Mouse (Mus musculus): Measurements from ENCODE around the gene Rnf8. TPM values are rescaled to one million over a fixed set of nuclear protein-coding genes. Genes with fewer than 3 reads are reported as not detected.

The Rnf8 gene
- total and polyA plus RNA-seq, 3 experiments, result 29.3 to 37.3 (median 35.4) TPM

GRCm38 (mm10) chr17:29635492-29635891 lies 20.9 kb downstream of the Rnf8 start:
- no peaks in the 10 kb centered on the region for H3K27me3 ChIP-seq (ENCODE audit: insufficient read depth, low read length)
- H3K36me3 ChIP-seq (replicated peaks), result peaks cover 95% of the 10 kb centered on the region
- TF ChIP-seq GATA2 (IDR thresholded peaks at IDR 0.05; ENCODE audit: borderline replicate concordance, low read depth, low read length) (no peak), GATA1 (IDR thresholded peaks at IDR 0.05; ENCODE audit: borderline replicate concordance, low read length) (no peak), POLR2AphosphoS5 (IDR thresholded peaks at IDR 0.05; ENCODE audit: insufficient replicate concordance, low read depth, low read length) (no peak), TAL1 (conservative IDR thresholded peaks at IDR 0.05; ENCODE audit: low read depth, low read length) (no peak), CTCF (IDR thresholded peaks at IDR 0.05; ENCODE audit: low read depth, low read length) (no peak)
- no peak overlapping the region for H3K4me3 ChIP-seq (ENCODE audit: low read depth, low read length)
- no peak for DNase-seq (ENCODE audit: low spot score)
- ATAC-seq (ENCODE audit: extremely low read depth, insufficient number of reproducible peaks, low FRiP score, poor library complexity, severe bottlenecking), result no peak
- peaks cover 45% of the 10 kb centered on the region for H3K4me1 ChIP-seq (ENCODE audit: insufficient read depth, low read depth, low read length)
- no peaks in the 10 kb centered on the region for H3K9me3 ChIP-seq (replicated peaks)

- no peak overlapping the region for H3K4me3 ChIP-seq (ENCODE audit: low read depth, low read length)
- peaks cover 45% of the 10 kb centered on the region for H3K4me1 ChIP-seq (ENCODE audit: insufficient read depth, low read depth, low read length)
- peak; percentile 21; the same call in 1 of the 2 replicates for TF ChIP-seq CTCF (IDR thresholded peaks at IDR 0.05; ENCODE audit: low read depth, low read length)
- no peak for TF ChIP-seq POLR2AphosphoS5 (IDR thresholded peaks at IDR 0.05; ENCODE audit: insufficient replicate concordance, low read depth, low read length)
- peaks cover 95% of the 10 kb centered on the region for H3K36me3 ChIP-seq (replicated peaks)
- no peaks in the 10 kb centered on the region for H3K27me3 ChIP-seq (ENCODE audit: insufficient read depth, low read length)
- no peaks in the 10 kb centered on the region for H3K9me3 ChIP-seq (replicated peaks)
- DNase-seq (ENCODE audit: low spot score) (peak; percentile 48), ATAC-seq (ENCODE audit: extremely low read depth, insufficient number of reproducible peaks, low FRiP score, poor library complexity, severe bottlenecking) (no peak)
Observed at GRCm38 (mm10) chr17:29636118-29636517, 21.5 kb downstream of the Rnf8 start.

GRCm38 (mm10) chr17:29637377-29637776 lies 22.8 kb downstream of the Rnf8 start:
- H3K9me3 ChIP-seq (replicated peaks), result no peaks in the 10 kb centered on the region
- ATAC-seq (ENCODE audit: extremely low read depth, insufficient number of reproducible peaks, low FRiP score, poor library complexity, severe bottlenecking) (no peak), DNase-seq (ENCODE audit: low spot score) (peak; percentile 38)
- H3K4me3 ChIP-seq (ENCODE audit: low read depth, low read length), result no peak overlapping the region
- H3K36me3 ChIP-seq (replicated peaks), result peaks cover 95% of the 10 kb centered on the region
- TF ChIP-seq POLR2AphosphoS5 (IDR thresholded peaks at IDR 0.05; ENCODE audit: insufficient replicate concordance, low read depth, low read length) (no peak), CTCF (IDR thresholded peaks at IDR 0.05; ENCODE audit: low read depth, low read length) (no peak), GATA1 (IDR thresholded peaks at IDR 0.05; ENCODE audit: borderline replicate concordance, low read length) (no peak), TAL1 (conservative IDR thresholded peaks at IDR 0.05; ENCODE audit: low read depth, low read length) (no peak), GATA2 (IDR thresholded peaks at IDR 0.05; ENCODE audit: borderline replicate concordance, low read depth, low read length) (no peak)
- peaks cover 43% of the 10 kb centered on the region for H3K4me1 ChIP-seq (ENCODE audit: insufficient read depth, low read depth, low read length)
- no peaks in the 10 kb centered on the region for H3K27me3 ChIP-seq (ENCODE audit: insufficient read depth, low read length)

GRCm38 (mm10) chr17:29637895-29638294 lies 23.3 kb downstream of the Rnf8 start:
- Histone ChIP-seq H3K4me3 (ENCODE audit: low read depth, low read length) (no peak overlapping the region), H3K4me1 (ENCODE audit: insufficient read depth, low read depth, low read length) (peaks cover 43% of the 10 kb centered on the region), H3K36me3 (replicated peaks) (peaks cover 94% of the 10 kb centered on the region), H3K27me3 (ENCODE audit: insufficient read depth, low read length) (no peaks in the 10 kb centered on the region), H3K9me3 (replicated peaks) (no peaks in the 10 kb centered on the region)
- DNase-seq (ENCODE audit: low spot score) (peak; percentile 41), ATAC-seq (ENCODE audit: extremely low read depth, insufficient number of reproducible peaks, low FRiP score, poor library complexity, severe bottlenecking) (peak; percentile 77)
- TF ChIP-seq TAL1 (conservative IDR thresholded peaks at IDR 0.05; ENCODE audit: low read depth, low read length), result no peak
- no peak for TF ChIP-seq GATA1 (IDR thresholded peaks at IDR 0.05; ENCODE audit: borderline replicate concordance, low read length)
- no peak for TF ChIP-seq CTCF (IDR thresholded peaks at IDR 0.05; ENCODE audit: low read depth, low read length)
- no peak for TF ChIP-seq GATA2 (IDR thresholded peaks at IDR 0.05; ENCODE audit: borderline replicate concordance, low read depth, low read length)
- TF ChIP-seq POLR2AphosphoS5 (IDR thresholded peaks at IDR 0.05; ENCODE audit: insufficient replicate concordance, low read depth, low read length), result no peak

GRCm38 (mm10) chr17:29640971-29641370 lies 26.4 kb downstream of the Rnf8 start:
- H3K4me3 ChIP-seq (ENCODE audit: low read depth, low read length), result no peak overlapping the region
- no peaks in the 10 kb centered on the region for H3K9me3 ChIP-seq (replicated peaks)
- TF ChIP-seq POLR2AphosphoS5 (IDR thresholded peaks at IDR 0.05; ENCODE audit: insufficient replicate concordance, low read depth, low read length) (no peak), CTCF (IDR thresholded peaks at IDR 0.05; ENCODE audit: low read depth, low read length) (no peak), GATA1 (IDR thresholded peaks at IDR 0.05; ENCODE audit: borderline replicate concordance, low read length) (no peak), GATA2 (IDR thresholded peaks at IDR 0.05; ENCODE audit: borderline replicate concordance, low read depth, low read length) (no peak), TAL1 (conservative IDR thresholded peaks at IDR 0.05; ENCODE audit: low read depth, low read length) (no peak)
- DNase-seq (ENCODE audit: low spot score), result no peak
- H3K36me3 ChIP-seq (replicated peaks), result peaks cover 82% of the 10 kb centered on the region
- H3K4me1 ChIP-seq (ENCODE audit: insufficient read depth, low read depth, low read length), result peaks cover 40% of the 10 kb centered on the region
- no peak for ATAC-seq (ENCODE audit: extremely low read depth, insufficient number of reproducible peaks, low FRiP score, poor library complexity, severe bottlenecking)
- H3K27me3 ChIP-seq (ENCODE audit: insufficient read depth, low read length), result no peaks in the 10 kb centered on the region

- TF ChIP-seq TAL1 (conservative IDR thresholded peaks at IDR 0.05; ENCODE audit: low read depth, low read length) (no peak), GATA1 (IDR thresholded peaks at IDR 0.05; ENCODE audit: borderline replicate concordance, low read length) (no peak), CTCF (IDR thresholded peaks at IDR 0.05; ENCODE audit: low read depth, low read length) (no peak), POLR2AphosphoS5 (IDR thresholded peaks at IDR 0.05; ENCODE audit: insufficient replicate concordance, low read depth, low read length) (no peak), GATA2 (IDR thresholded peaks at IDR 0.05; ENCODE audit: borderline replicate concordance, low read depth, low read length) (no peak)
- Histone ChIP-seq H3K4me1 (ENCODE audit: insufficient read depth, low read depth, low read length) (peaks cover 30% of the 10 kb centered on the region), H3K27me3 (ENCODE audit: insufficient read depth, low read length) (no peaks in the 10 kb centered on the region), H3K36me3 (replicated peaks) (peaks cover 71% of the 10 kb centered on the region), H3K9me3 (replicated peaks) (no peaks in the 10 kb centered on the region), H3K4me3 (ENCODE audit: low read depth, low read length) (no peak overlapping the region)
- ATAC-seq (ENCODE audit: extremely low read depth, insufficient number of reproducible peaks, low FRiP score, poor library complexity, severe bottlenecking) (no peak), DNase-seq (ENCODE audit: low spot score) (no peak)
Observed at GRCm38 (mm10) chr17:29642219-29642618, 27.6 kb downstream of the Rnf8 start.
